Mouse (Mus musculus) c-Kit-positive CD71-positive TER-119-positive erythroid progenitor cells, embryonic 14.5 days (primary cell): Measurements from ENCODE around the gene Jmjd1c.

ENCODE experiments used
- DNase-seq: peaks from one replicate; pipeline ENCODE4 v3.0.0-alpha.2; 2013; ENCODE audit warnings: low spot score

The Jmjd1c gene

DNA sequence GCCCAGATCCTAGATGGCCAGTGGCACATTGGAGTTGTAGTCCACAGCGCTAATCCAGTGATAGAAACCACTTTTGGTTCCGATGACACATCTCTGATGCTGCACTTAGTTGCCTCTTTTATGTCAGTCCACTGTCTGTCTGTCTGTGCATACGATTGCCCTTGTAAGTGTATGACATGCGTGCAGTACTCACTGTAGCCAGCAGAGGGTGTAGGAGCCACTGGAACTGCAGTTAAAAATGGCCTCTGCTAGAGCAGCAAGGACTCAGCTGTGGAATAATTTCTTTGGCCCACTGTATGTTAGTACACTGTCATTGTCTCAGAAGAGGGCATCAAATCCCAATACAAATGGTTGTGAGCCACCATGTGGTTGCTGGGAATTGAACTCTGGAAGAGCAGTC, 151.2 kb downstream of the Jmjd1c start:
- peak; percentile 64 for DNase-seq

DNA sequence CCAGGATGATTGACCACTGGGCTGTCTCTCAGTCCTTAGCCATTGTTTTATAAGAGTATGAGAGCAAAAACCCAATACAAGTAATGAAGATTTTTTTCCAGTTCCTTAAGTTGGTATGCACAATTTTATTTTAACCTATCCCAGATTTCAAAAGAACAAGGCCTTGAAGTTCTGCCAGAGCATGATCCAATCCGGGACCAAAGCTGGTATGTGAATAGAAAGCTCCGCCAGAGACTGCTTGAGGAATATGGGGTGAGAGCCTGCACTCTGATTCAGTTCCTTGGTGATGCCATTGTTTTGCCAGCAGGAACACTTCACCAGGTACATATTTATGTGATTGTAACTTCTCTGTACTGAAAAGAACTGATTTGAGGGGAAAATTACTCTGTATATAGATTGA, 153.6 kb downstream of the Jmjd1c start:
- no peak for DNase-seq

DNA sequence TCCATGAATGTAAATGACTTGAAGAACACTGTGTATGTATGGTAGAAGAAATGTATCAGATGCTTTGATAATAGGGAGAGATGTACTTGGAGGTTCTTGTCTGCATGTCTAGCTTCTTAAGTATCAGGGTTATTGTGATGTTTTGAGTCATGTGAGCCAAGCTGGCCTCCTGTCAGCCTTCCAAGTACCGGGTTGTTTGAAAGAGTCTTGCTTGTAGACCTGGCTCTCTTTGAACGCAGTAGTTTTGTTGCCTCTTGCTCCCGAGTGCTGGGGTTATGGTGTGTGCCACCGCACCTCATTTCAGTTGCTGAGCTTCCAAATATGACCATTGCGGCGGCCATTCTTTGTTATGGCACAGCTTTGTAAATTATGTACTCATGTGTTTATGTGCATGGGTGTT, 154.9 kb downstream of the Jmjd1c start:
- no peak for DNase-seq

DNA sequence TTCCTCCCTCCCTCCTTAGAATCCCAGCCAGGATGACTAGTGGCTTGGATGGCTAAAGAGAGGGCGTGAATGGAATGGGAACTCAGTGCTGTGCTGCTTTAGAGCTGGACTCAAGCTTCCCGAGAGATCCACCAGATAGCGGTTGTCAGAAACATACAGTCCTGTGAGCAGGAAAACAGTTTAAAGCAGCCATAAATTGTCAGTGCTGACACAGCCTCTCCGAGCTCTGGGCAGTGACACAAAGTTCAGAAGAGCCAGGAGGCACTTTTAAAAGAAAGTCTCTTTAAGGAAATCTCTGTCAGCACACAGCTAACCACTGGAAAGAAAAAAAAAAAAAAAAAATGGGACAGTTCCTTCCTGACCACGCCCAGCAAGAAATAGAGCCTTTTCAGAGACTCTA, 156.4 kb downstream of the Jmjd1c start:
- DNase-seq, result no peak

DNA sequence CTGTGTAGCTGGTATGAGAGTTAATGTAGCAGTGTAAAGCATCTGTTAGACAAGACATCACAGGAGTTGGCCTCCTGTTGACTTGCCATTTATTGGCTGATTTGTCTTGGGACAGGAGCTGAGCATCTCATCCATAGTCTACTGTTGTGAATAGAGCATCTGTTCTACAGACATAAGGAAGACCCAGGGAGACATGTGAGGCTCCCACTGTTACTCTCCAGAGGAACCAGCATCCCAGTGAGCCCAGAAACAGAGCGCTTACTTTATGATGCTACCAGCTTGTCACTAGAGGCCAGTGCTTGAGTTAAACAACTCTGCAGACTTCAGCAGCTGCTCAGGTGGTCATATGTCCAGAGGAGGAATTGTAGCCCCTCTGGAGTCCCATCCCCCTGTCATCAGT, 157.2 kb downstream of the Jmjd1c start:
- DNase-seq, result no peak

DNA sequence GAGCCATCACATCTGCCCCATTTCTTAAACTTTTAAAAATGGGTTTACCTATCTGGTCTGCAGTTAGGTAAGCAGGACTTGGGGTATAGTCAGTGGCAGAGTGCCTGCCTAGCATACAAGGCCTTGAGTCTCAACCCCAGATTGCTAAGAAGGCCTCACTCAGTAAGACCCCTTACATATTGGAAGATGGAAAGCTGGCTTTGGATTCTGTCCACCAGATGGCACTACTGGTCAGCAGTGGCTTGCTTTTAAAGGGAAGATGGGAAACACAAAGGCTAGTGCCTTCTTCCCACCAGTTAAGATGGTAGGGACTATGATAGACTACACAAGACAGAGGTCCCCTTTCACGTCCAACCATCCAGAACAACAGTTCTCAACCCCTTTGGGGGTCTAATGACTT, 168.9 kb downstream of the Jmjd1c start:
- DNase-seq, result peak; percentile 34

DNA sequence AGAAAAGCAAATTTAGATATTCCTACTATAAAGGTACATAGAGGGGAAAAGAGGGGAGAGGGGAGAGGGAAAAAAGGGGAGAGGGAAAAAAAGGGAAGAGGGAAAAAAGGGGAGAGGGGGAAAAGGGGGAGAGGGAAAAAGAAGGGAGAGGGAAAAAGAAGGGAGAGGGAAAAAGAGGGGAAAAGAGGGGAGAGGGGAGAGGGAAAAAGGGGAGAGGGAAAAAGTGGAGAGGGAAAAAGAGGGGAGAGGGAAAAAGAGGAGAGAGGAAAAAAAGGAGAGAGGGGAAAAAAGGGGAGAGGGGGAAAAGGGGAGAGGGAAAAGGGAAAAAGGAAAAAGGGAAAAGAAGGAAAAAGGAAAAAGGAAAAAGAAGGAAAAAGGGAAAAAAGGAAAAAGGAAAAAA, 180.0 kb downstream of the Jmjd1c start:
- no peak for DNase-seq

DNA sequence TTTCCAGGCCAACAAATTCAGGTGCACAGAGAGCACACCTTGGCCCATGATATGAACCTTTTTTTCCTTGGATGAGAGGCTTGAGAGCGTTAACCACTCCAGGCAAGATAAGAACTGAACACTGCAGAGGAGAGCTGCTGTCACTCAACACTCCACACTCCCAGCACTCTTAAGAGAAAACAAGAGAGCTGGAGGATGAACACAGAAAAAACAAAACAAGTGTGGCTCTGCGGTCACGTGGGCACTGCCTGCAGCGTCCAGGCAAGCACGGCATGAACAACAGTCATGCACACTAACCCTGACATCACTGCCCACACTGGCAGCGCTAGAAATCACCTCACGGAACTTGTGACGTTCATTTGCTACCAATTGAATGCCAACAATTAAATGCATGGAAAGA, 185.9 kb downstream of the Jmjd1c start:
- no peak for DNase-seq

DNA sequence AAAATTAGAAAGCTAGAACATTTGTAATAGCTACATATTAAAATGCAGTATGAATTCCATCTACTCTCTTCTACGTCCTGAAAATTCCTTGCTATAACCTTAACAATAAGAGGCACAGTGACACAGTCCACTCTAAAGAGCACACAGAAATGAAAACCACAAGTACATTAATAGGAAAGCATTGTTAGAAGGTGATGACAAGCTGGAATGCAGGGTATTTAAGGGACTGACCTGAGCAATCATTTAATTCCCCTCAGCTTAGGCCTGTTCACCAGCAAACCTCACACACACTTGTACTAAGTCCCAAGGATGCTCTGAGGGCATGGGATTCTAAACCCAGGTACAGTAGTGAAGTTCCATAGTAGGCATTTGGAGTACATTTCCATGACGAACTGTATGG, 186.6 kb downstream of the Jmjd1c start:
- DNase-seq, result no peak

DNA sequence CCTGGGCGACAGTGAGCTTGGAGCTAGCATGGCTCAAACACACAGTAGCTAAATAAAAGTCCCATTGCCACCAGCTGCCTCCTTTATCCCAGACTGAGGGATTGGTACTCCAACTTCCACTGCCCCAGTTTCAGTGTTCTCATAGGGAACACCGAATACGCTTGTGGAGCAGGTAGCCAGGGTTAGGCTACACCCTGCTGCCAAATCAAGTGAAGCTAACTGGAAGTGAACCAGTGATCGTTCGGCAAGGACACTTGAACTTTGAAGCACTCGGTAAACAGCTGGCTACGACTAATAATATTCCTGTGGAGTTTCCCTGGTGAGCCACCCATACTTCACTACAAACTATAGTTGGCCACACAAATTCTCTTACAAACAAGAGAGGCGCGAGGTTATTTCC, 187.6 kb downstream of the Jmjd1c start:
- DNase-seq, result no peak

DNA sequence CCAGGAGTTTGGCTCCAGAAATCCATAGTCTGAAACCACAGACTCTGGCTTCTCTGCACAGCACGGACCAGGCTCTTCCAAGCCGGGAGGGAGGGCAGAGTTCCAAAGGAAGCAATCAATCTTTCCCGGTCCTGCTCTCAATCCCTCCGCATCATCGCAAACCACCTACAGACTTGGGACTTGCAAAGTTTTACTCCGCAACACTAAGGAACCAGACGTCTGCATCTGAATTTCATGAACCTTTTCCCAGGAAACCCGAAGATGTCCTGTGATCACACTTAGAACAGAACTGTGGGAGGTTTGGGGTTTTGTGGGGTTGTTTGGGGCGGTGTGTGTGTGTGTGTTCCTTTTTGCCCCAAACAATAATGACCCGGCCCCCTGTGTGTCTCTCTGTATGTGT, 188.4 kb downstream of the Jmjd1c start:
- DNase-seq, result no peak

DNA sequence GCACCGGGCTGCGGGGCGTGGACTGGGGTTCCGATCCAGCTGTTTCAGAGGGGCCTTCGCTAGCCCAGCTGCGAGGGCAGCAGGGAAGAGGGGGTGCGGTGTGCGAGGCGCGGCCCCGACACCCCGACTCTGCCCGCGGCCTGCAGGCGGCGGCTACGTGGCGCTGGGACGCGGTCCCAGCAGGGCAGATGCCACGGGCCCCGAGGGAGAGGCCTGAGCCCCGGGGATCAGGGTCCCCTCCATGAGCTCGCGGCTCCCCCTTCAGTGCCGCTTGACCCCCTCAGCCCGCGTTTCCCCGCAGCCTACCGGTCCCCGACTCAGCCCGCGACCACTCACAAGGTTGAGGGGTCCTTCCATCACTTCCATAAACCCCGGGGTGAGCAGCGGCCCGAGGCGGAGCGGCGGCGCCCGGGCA, 188.8 kb downstream of the Jmjd1c start:
- no peak for DNase-seq

DNA sequence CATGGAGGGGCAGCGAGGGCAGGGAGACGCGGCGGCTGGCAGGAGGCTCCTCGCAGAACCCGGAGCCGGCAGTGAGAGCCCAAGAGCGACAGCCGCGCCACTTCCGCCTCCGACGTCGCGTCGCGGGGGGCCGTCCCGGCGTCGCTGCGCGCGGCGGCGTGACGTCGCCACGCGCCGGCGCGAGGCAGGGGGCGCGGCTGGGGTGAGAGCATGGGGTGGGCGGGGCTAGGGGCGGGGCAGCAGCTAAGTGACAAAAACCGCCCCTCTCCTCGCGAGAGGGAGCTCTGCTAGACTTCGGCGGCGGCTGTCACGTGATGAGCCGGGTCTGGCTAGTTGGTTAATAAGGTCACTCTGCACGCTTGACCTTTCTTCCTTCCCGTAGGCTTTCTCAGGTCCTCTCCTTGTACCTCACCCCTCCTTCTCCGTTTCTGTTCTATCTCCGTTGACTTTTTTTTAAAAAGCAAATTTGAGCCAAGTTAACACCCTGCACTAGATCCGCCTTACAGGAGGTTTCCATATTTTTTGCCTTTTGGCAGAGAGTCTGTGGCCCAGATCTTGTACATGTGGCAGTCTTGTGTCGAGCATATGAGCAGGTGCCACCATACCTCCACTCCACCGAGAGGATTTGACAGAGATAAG, 189.4 kb downstream of the Jmjd1c start, which contains the start of gene Nrbf2:
TSS of gene Nrbf2 (minus strand) at position 130 of the 639 bp plus-strand sequence.
- peak; percentile 90 for DNase-seq

DNA sequence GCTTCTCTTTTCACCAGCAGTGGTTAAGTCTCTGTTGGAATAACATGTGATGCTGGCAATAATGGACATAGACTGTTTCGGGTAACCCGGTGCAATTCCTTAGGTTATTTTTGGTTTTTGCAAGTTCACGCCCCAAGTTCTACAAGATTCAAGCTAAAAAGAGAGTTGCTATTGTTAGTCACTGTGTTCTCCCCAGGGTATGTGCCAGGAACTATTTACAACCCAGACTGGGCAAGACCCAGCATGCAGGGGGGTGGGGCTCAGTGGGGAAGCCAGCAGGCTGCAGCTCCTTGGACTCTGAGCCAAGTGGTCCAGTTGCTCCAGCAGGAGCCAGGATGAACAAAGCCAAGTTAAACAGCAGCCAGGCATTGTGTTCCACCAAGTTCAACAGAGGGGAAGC, 192.0 kb downstream of the Jmjd1c start:
- DNase-seq, result no peak

DNA sequence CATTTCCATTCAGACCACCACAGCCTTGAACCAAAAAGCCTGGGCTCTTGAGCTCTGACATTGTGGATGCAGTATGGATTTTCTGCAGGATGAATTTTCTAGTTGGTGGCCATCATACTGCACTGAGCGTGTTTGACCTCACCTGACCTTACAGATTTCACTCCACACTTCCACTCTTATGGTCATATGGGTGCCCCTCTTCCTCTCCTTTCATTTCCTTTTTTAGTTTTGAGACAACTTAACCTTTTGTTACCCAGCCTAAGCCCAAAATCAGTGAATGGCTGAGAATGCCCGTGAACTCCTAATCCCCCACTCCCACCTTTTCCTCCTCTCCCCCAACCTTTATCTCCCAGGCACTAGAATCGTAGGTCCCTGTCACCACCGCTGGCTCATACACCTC, 194.7 kb downstream of the Jmjd1c start:
- no peak for DNase-seq

DNA sequence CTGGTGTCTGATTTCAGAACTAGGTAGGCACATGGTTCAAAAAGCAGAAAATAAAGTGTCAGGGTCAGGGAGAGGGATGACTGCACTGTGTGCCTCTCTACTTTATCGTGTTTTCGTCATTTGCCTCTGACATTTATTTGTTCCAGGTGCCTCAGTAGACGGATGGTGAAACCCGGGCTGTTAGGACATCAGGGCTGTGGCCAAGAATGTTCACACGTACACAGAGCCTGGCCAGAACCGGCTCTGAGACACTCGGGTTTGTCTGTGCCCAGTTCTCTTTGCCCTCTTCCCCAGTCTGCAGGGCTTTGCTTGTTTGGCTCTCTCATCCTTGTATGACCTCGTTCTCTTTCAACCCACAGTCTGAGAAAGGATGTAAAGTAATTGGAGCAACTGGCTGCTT, 195.2 kb downstream of the Jmjd1c start:
- no peak for DNase-seq

DNA sequence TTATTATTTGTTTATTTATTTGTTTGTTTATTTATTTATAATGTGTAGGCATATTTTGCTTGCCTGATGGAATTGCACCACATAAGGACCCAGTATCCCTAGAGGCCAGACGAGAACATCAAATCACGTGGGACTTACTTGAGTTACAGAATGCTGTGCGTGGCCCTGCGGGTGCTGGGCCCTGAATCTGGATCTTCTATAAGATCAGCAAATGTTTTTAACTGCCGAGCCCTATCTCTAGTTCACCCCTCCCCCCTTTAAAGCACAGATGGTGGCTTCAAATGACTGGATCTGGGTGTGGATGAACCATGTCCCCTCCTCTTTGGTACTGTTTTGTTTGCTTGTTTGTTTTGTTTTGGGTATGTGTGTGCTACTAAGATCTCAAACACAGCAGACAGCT, 199.4 kb downstream of the Jmjd1c start:
- DNase-seq, result no peak

DNA sequence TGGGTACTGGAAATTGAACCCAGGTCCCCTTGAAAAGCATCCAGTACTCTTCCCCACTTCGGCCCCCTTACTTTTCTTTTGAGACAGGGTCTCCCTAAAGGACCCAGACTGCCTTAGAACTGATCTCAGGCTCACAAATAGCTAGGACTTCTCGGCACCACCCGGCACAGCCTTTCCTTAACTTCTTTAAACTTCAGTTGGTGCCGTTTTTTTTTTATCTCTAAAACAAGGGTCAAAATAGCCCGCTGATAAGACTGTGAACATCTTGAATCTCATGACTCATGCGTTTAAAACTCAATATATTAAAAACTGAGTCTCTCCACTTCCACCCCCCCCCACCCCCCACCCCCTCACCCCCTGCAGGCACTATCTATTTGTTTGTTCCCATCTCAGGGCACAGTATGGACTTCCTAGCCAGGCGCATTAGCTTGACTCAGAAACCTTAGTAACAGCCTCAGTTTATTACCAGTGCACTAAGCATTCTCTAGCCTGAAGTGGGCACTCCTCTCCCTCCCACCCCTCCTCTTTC, 200.1 kb downstream of the Jmjd1c start:
- DNase-seq, result no peak

DNA sequence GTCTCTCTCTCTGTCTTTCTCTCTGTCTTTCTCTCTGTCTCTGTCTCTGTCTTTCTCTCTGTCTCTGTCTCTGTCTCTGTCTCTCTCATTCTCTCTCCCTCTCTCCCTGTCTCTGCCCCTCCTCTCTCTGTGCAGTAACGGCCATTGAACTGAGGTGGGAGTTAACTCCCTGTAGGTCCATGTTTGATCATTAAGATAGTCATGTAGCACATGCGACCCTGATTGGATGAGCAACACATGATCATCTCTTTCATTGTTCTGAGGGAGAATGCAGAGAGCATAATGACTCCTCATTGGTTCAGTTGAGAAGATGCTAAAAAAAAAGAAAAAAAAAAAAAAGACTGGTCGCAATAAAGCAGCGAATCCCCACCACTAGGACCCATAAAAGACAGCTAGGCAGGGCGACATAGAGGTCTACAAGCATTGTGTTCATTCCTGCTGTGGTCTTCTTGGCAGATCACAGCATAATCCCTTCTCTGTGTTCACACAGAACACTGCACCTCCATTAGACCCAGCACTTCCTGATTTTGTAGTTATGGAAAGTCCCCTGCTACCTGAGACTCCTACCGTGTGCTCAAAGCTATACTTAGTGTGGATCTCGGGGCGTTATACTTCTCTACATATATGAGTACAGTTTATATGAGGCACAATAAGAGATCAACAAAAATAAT, 200.7 kb downstream of the Jmjd1c start:
- DNase-seq, result no peak

DNA sequence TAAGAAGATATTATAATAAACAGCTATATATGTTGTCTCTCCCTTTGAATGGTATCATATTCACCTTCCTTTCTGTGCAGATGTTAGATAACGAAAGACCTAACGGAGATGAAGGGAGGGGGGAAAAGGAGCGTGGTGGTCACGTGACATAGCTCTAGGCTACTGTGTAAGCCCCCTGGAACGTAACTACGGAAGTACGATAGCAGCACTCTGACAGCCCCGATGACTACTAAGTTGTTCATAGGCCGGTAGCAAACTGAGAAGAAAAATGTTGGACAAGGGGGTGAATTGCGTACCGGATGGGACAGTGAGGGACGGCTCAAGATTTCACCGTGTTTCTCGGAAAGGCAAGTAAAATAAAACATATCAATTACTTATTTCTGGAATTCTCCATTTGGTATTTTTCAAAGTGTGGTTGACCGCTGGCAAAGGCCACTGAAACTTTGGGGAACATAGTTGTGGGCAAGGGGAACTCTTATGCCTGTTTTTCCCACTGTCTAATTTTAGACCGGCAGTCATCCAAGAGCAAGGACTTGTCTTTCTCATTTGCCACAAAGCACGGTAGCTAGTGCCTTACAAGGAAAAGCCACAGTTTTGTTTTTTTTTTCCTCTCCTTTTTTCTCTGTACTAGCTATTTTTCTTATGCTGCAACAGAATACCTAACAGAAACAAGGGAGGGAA, 201.4 kb downstream of the Jmjd1c start:
- no peak for DNase-seq

DNA sequence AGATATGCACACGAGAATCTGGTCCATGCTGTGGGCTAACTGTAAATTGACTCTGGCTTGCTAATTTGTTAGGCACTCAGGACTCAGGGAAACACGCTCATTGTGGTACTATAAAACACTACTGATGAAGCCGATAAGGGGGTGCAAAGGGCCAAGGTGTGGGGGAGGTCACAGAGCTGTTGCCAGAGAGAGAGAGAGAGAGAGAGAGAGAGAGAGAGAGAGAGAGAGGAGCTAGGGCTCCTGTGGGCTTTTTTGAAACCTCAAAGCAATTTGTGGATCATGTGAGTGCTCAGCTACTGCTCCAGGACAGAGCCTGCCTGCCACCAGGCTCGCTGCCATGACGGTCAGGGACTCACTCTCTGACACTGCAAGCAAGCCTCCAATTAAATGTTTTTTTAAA, 202.9 kb downstream of the Jmjd1c start:
- DNase-seq, result no peak

DNA sequence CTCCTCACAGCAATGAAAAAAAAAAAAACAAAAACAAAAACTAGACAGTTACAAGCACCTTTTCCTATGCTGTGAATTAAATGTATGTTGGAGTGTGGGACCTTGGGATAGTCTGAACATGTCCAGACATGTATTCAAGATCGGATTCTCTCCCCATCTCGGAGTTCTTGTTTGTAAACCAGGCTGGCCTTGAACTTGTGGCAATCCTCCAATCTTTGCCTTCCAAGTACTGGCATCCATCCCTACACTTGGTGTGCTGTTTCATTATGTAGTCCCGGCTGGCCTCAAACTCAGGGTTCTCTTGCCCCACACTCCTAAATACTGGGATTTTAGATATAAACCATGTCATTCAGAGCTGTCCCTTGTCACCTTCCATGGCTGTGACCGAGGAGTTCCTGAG, 203.4 kb downstream of the Jmjd1c start:
- no peak for DNase-seq

DNA sequence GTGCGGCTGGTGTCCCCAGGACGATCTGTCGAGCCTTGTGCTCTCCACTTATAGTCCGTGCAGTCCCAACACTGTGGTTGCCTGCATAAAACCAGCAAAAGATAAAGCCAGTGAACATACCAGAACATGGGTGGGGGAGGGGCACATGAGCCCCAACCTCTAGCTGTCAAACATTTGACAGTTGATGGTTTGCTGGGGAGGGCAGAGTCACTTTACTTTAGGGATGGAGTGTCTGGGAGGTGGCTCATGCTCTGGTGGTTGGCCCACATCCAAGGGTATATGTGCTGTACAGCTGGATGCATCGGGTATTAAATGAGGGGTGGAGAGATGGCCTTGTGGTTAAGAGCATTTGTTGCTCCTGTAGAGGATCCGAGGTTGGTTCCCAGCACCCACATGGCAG, 205.1 kb downstream of the Jmjd1c start:
- no peak for DNase-seq
